Mouse (Mus musculus) bone marrow, adult 2 months (tissue): ENCODE data around the gene 1700034J05Rik. TPM values are rescaled to one million over a fixed set of nuclear protein-coding genes. Genes with fewer than 3 reads are reported as not detected.

Experiments
- H3K27ac ChIP-seq: fragments of 200-500 bp; 2 replicates; pipeline ENCODE4 v1.5.1; 2012; ENCODE audit warnings: low read depth, mild to moderate bottlenecking, control low read depth, inconsistent platforms, low read length; ENCODE audit not compliant: control insufficient read depth, poor library complexity, insufficient read depth
- H3K4me1 ChIP-seq: fragments of 200-500 bp; 2 replicates; pipeline ENCODE4 v1.6.1; 2011; ENCODE audit warnings: low read length; ENCODE audit not compliant: control insufficient read depth, insufficient read depth
- H3K4me3 ChIP-seq: fragments of 200-500 bp; replicated peaks from 2 replicates; pipeline ENCODE3; 2011; ENCODE audit warnings: mild to moderate bottlenecking, low read depth, low read length, control low read depth; ENCODE audit not compliant: control insufficient read depth
- CTCF ChIP-seq: fragments of 200-500 bp; IDR thresholded peaks from 2 replicates; pipeline ENCODE4 v1.5.1; 2011; ENCODE audit warnings: low read length, control low read depth; ENCODE audit not compliant: control insufficient read depth, insufficient read depth
- POLR2A ChIP-seq: fragments of 200-500 bp; IDR thresholded peaks from 2 replicates; pipeline ENCODE4 v1.6.1; 2011; ENCODE audit warnings: low read depth, mild to moderate bottlenecking, control low read depth, low read length, borderline replicate concordance; ENCODE audit not compliant: control insufficient read depth
- WGBS: fragments of 180-500 bp; shearing (Covaris S2); methylation state at CpG from one replicate; pipeline ENCODE4 v1.1.7; 2018; 5-methylcytosine and 5-hydroxymethylcytosine counted together
- polyA plus RNA-seq: library from polyadenylated mRNA; stranded (reverse); fragments of >200 nt; gene quantifications from 2 replicates; pipeline ENCODE4 v1.2.4, GENCODE M21; 2011; ENCODE audit warnings: low replicate concordance; ENCODE audit not compliant: missing spikeins, insufficient read depth, insufficient read length

1700034J05Rik gene
- polyA plus RNA-seq, 1 experiment, result not detected

DNA sequence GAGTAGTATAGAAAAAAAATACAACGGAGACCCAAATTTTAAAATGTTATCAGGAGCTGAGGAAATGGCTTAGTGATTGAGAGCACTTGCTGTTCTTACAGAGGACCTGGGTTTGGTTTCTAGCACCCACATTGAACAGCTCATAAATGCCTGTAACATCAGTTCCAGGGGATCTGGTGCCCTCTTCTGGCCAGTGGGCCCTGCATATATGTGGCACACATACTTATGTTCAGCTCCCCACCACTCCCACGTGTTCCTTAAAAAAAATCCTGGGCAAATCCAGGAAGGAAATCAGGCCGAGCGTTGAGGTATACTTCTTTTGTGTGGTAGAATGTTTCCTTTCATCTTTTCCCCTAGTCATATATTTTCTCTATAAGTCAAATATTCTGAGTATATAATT lies 52.3 kb downstream of the 1700034J05Rik start:
- no peak overlapping the region for H3K27ac ChIP-seq
- no peak overlapping the region for H3K4me3 ChIP-seq
- WGBS, result 88% methylated on average over 4 of the region's 4 CpGs
- TF ChIP-seq POLR2A (no peak), CTCF (no peak)
- H3K4me1 ChIP-seq, result no peaks in the 10 kb centered on the region

Other genes with a start within 250 kb of the 1700034J05Rik start
- gene Stk38l, start 229.4 kb downstream of the 1700034J05Rik start, polyA plus RNA-seq, result 5.1 and 12.4 TPM in 2 replicates
- 0.85 TPM in 1 of 2 replicates, not detected in the other for gene Arntl2, start 158.4 kb downstream of the 1700034J05Rik start, polyA plus RNA-seq
- gene Smco2, start 104.3 kb downstream of the 1700034J05Rik start, polyA plus RNA-seq, result not detected in 2 replicates
- gene Ppfibp1, start 65.9 kb downstream of the 1700034J05Rik start, polyA plus RNA-seq, result 9.3 and 15.5 TPM in 2 replicates
- 0.59 TPM in 1 of 2 replicates, not detected in the other for gene Rep15, start 78.2 kb upstream of the 1700034J05Rik start, polyA plus RNA-seq
- gene Mrps35, start 88.3 kb upstream of the 1700034J05Rik start, polyA plus RNA-seq, result 32.3 and 41.9 TPM in 2 replicates
- not detected in 2 replicates for gene Mansc4, start 132.6 kb upstream of the 1700034J05Rik start, polyA plus RNA-seq
- 1.3 and 3.9 TPM in 2 replicates for gene Klhl42, start 137.0 kb upstream of the 1700034J05Rik start, polyA plus RNA-seq